19 mouse cellular contexts compared by ENCODE assay signal in the genomic region with DNA sequence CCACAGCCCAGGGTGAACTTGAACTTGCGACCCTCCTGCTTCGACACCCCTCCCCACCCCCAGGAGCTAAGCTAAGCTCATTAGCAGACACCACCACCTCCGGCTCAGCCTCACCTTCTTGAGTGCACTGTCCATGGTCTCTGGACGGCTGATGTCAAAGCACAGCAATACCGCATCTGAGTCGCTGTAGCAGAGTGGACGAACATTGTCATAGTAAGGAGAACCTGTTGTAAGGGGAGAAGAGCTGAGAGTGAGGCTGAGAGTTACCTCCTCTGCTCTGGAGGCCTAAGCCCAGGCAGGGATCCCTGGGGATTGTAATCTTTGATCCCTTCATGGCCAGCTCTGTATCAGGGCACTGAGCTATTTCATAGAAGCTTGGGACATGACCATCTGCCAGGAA. TPM values are rescaled to one million over a fixed set of nuclear protein-coding genes. Genes with fewer than 3 reads are reported as not detected.
DNase-seq lines count a peak whose midpoint lies in the region; ATAC-seq and TF ChIP-seq lines count a peak whose summit lies in the region.
"Had no signal": no experiment of that assay in that cellular context is flagged by ENCODE, and none has a peak within 500 bp of the region (broad histone marks: within the 10 kb centered on the region; RNA-seq: fewer than 3 reads in every experiment).

No protein-coding gene starts in this region.

- no peak overlapping the region for H3K27ac ChIP-seq in forebrain, embryonic 12.5 days
- H3K27ac ChIP-seq in forebrain, embryonic 16.5 days (ENCODE audit: low read length): no peak overlapping the region
- peak overlapping the region; percentile 78 for H3K27ac ChIP-seq in midbrain, embryonic 10.5 days (replicated peaks)
- H3K27ac ChIP-seq: embryonic facial prominence, embryonic 12.5 days had no signal

- peak overlapping the region; percentile 59; the same call in 1 of the 2 replicates for H3K9ac ChIP-seq in forebrain, embryonic 12.5 days
- peak overlapping the region; percentile 53 for H3K9ac ChIP-seq in forebrain, embryonic 16.5 days (replicated peaks; ENCODE audit: low read depth, low read length)
- H3K9ac ChIP-seq: embryonic facial prominence, embryonic 12.5 days had no signal

- H3K79me2 ChIP-seq in myocyte (ENCODE audit: control insufficient read depth, insufficient read depth): no peaks in the 10 kb centered on the region

- H3K36me3 ChIP-seq in forebrain, embryonic 12.5 days (replicated peaks): no peaks in the 10 kb centered on the region
- H3K36me3 ChIP-seq in forebrain, embryonic 16.5 days (ENCODE audit: control insufficient read depth, insufficient read depth): no peaks in the 10 kb centered on the region
- peaks cover 43% of the 10 kb centered on the region for H3K36me3 ChIP-seq in midbrain, embryonic 10.5 days
- peaks cover 6% of the 10 kb centered on the region for H3K36me3 ChIP-seq in myocyte (ENCODE audit: control insufficient read depth, insufficient read depth)
- H3K36me3 ChIP-seq: embryonic facial prominence, embryonic 12.5 days had no signal

- peaks cover 43% of the 10 kb centered on the region for H3K4me1 ChIP-seq in forebrain, embryonic 12.5 days
- peaks cover 35% of the 10 kb centered on the region for H3K4me1 ChIP-seq in forebrain, embryonic 16.5 days (replicated peaks; ENCODE audit: control insufficient read depth, insufficient read depth, low read length)
- peaks cover 48% of the 10 kb centered on the region for H3K4me1 ChIP-seq in midbrain, embryonic 10.5 days

- no peak overlapping the region for H3ac ChIP-seq in myocyte (ENCODE audit: control insufficient read depth, insufficient read length)

- no peak overlapping the region for H3K4me3 ChIP-seq in forebrain, embryonic 12.5 days (replicated peaks)
- no peak overlapping the region for H3K4me3 ChIP-seq in forebrain, embryonic 16.5 days (replicated peaks; ENCODE audit: low read length)
- H3K4me3 ChIP-seq in midbrain, embryonic 10.5 days: peak overlapping the region; percentile 72; the same call in 1 of the 2 replicates
- H3K4me3 ChIP-seq in myocyte: no peak overlapping the region
- H3K4me3 ChIP-seq: embryonic facial prominence, embryonic 12.5 days had no signal

- TF ChIP-seq POLR2A in myocyte (IDR thresholded peaks at IDR 0.05; ENCODE audit: insufficient read length, low read depth): no peak

- peak overlapping the region; percentile 94; the same call in 1 of the 2 replicates for H3K4me2 ChIP-seq in forebrain, embryonic 12.5 days
- H3K4me2 ChIP-seq in forebrain, embryonic 16.5 days (ENCODE audit: low read length): peak overlapping the region; percentile 91; the same call in 1 of the 2 replicates
- no peak overlapping the region for H3K4me2 ChIP-seq in myocyte (ENCODE audit: low read depth)
- H3K4me2 ChIP-seq: embryonic facial prominence, embryonic 12.5 days; heart, embryonic 11.5 days had no signal

- WGBS in forebrain, embryonic 12.5 days: 85% methylated on average over 7 of the region's 7 CpGs
- WGBS in forebrain, embryonic 16.5 days: 89% methylated on average over 7 of the region's 7 CpGs
- 74% methylated on average over 7 of the region's 7 CpGs for WGBS in midbrain, embryonic 10.5 days

- H3K9me3 ChIP-seq in forebrain, embryonic 12.5 days: no peaks in the 10 kb centered on the region
- H3K9me3 ChIP-seq in forebrain, embryonic 16.5 days (ENCODE audit: control insufficient read depth, low read length): no peaks in the 10 kb centered on the region
- H3K9me3 ChIP-seq in midbrain, embryonic 10.5 days (replicated peaks): no peaks in the 10 kb centered on the region
- H3K9me3 ChIP-seq: embryonic facial prominence, embryonic 12.5 days; G1E had no signal

- no peak for ATAC-seq in forebrain, embryonic 12.5 days (ENCODE audit: low FRiP score)
- no peak for ATAC-seq in forebrain, embryonic 16.5 days
- ATAC-seq in megakaryocyte progenitor cell, adult 5-6 weeks (replicated peaks; ENCODE audit: poor library complexity): no peak
- ATAC-seq: CD4-positive, CD25-positive, alpha-beta regulatory T cell, adult 4 months had no signal

- no peak for DNase-seq in midbrain, embryonic 10.5 days (ENCODE audit: low spot score)
- DNase-seq in adrenal gland, postnatal 25 days: no peak
- no peak for DNase-seq in gastrocnemius, postnatal 25 days
- DNase-seq: cerebellum, adult 11-12 months; cerebellum, postnatal 36 days; heart, postnatal 14 days; kidney, adult 9 months; kidney, postnatal 4 days; lung, adult 2 months; thymus, postnatal 14 days had no signal

- H3K27me3 ChIP-seq in forebrain, embryonic 12.5 days: peaks cover 56% of the 10 kb centered on the region
- no peaks in the 10 kb centered on the region for H3K27me3 ChIP-seq in forebrain, embryonic 16.5 days (replicated peaks; ENCODE audit: control insufficient read depth, insufficient read depth, low read length)
- H3K27me3 ChIP-seq in midbrain, embryonic 10.5 days (ENCODE audit: low read depth, poor library complexity, severe bottlenecking): peaks cover 47% of the 10 kb centered on the region
- H3K27me3 ChIP-seq in myocyte (ENCODE audit: control insufficient read depth, insufficient read depth, insufficient read length): no peaks in the 10 kb centered on the region

TF ChIP-seq in myocyte, 11 proteins besides CTCF, POLR2A, EP300 and RAD21:
- no peak for TF ChIP-seq TCF3 (IDR thresholded peaks at IDR 0.05; ENCODE audit: insufficient read length, low read depth)
- TF ChIP-seq CEBPB (IDR thresholded peaks at IDR 0.05; ENCODE audit: insufficient read depth, poor library complexity, severe bottlenecking): peak; percentile 65; the same call in 1 of the 2 replicates

RNA-seq across cellular contexts. Expression of a gene that starts 3.5 kb away (rescaled TPM):
- polyA plus RNA-seq in forebrain, embryonic 12.5 days (2016; fragmentation: Nextera tagmentation; extraction: Ambion mirVana): 3.9 TPM in 2 replicates
- 15.5 and 16.4 TPM in 2 replicates for polyA plus RNA-seq in forebrain, embryonic 16.5 days (2015; fragmentation: Nextera tagmentation; extraction: Ambion mirVana)
- 7.1 and 9.8 TPM in 2 replicates for polyA plus RNA-seq in midbrain, embryonic 10.5 days (2016; fragmentation: Nextera tagmentation; extraction: Ambion mirVana)
- 14.4 TPM for polyA plus RNA-seq in myocyte (2012; fragmentation: generic; extraction: Trizol)
- 1.5 TPM in 2 replicates for total RNA-seq in adrenal gland, postnatal 25 days (2021)
- 1 to 10 TPM in 1 of 2 experiments, under 1 TPM in 1; 0.40 to 1.0 TPM for total RNA-seq in gastrocnemius, postnatal 25 days (2021)
- 1.1 and 1.7 TPM in 2 replicates for total RNA-seq in megakaryocyte progenitor cell, adult 5-6 weeks (2015)
- total RNA-seq in megakaryocyte progenitor cell, adult 5-6 weeks (2017): 3.3 and 3.5 TPM in 2 replicates

RNA-seq across cellular contexts. Expression of a gene that starts 11.0 kb away (rescaled TPM):
- 23.9 and 24.1 TPM in 2 replicates for polyA plus RNA-seq in forebrain, embryonic 12.5 days (2016; fragmentation: Nextera tagmentation; extraction: Ambion mirVana)
- 17.6 and 25.5 TPM in 2 replicates for polyA plus RNA-seq in forebrain, embryonic 16.5 days (2015; fragmentation: Nextera tagmentation; extraction: Ambion mirVana)
- 27.2 and 30.8 TPM in 2 replicates for polyA plus RNA-seq in midbrain, embryonic 10.5 days (2016; fragmentation: Nextera tagmentation; extraction: Ambion mirVana)
- 102 TPM for polyA plus RNA-seq in myocyte (2012; fragmentation: generic; extraction: Trizol)
- 76.1 and 88.7 TPM in 2 replicates for total RNA-seq in adrenal gland, postnatal 25 days (2021)
- 10 to 100 TPM; 53.1 to 56.8 TPM for total RNA-seq in gastrocnemius, postnatal 25 days (2021)
- total RNA-seq in megakaryocyte progenitor cell, adult 5-6 weeks (2015): 22.1 and 25.0 TPM in 2 replicates
- total RNA-seq in megakaryocyte progenitor cell, adult 5-6 weeks (2017): 88.0 and 121 TPM in 2 replicates

RNA-seq across cellular contexts. Expression of a gene that starts 34.3 kb away (rescaled TPM):
- polyA plus RNA-seq in forebrain, embryonic 12.5 days (2016; fragmentation: Nextera tagmentation; extraction: Ambion mirVana): 1.5 and 1.7 TPM in 2 replicates
- 2.9 and 4.2 TPM in 2 replicates for polyA plus RNA-seq in forebrain, embryonic 16.5 days (2015; fragmentation: Nextera tagmentation; extraction: Ambion mirVana)
- 1.3 and 1.5 TPM in 2 replicates for polyA plus RNA-seq in midbrain, embryonic 10.5 days (2016; fragmentation: Nextera tagmentation; extraction: Ambion mirVana)
- 2.4 TPM for polyA plus RNA-seq in myocyte (2012; fragmentation: generic; extraction: Trizol)
- 0.21 TPM in 1 of 2 replicates, not detected in the other for total RNA-seq in adrenal gland, postnatal 25 days (2021)
- not detected for total RNA-seq in gastrocnemius, postnatal 25 days (2021)
- not detected in 2 replicates for total RNA-seq in megakaryocyte progenitor cell, adult 5-6 weeks (2015)
- not detected in 2 replicates for total RNA-seq in megakaryocyte progenitor cell, adult 5-6 weeks (2017)
- total RNA-seq: liver, adult 2 months had no signal
- polyA plus RNA-seq: CD4-positive, CD25-positive, alpha-beta regulatory T cell, adult 4 months; G1E; liver, adult 2 months had no signal

RNA-seq across cellular contexts. Expression of a gene that starts 43.1 kb away (rescaled TPM):
- 77.1 and 80.4 TPM in 2 replicates for polyA plus RNA-seq in forebrain, embryonic 12.5 days (2016; fragmentation: Nextera tagmentation; extraction: Ambion mirVana)
- polyA plus RNA-seq in forebrain, embryonic 16.5 days (2015; fragmentation: Nextera tagmentation; extraction: Ambion mirVana): 138 and 168 TPM in 2 replicates
- 36.1 and 50.9 TPM in 2 replicates for polyA plus RNA-seq in midbrain, embryonic 10.5 days (2016; fragmentation: Nextera tagmentation; extraction: Ambion mirVana)
- polyA plus RNA-seq in myocyte (2012; fragmentation: generic; extraction: Trizol): 80.8 TPM
- total RNA-seq in adrenal gland, postnatal 25 days (2021): 12.6 and 14.3 TPM in 2 replicates
- total RNA-seq in gastrocnemius, postnatal 25 days (2021): 1 to 10 TPM; 3.4 to 4.1 TPM
- not detected in 2 replicates for total RNA-seq in megakaryocyte progenitor cell, adult 5-6 weeks (2015)
- total RNA-seq in megakaryocyte progenitor cell, adult 5-6 weeks (2017): not detected in 2 replicates
- polyA plus RNA-seq: CD4-positive, CD25-positive, alpha-beta regulatory T cell, adult 4 months had no signal

RNA-seq across cellular contexts. Expression of a gene that starts 54.3 kb away (rescaled TPM):
- polyA plus RNA-seq in forebrain, embryonic 12.5 days (2016; fragmentation: Nextera tagmentation; extraction: Ambion mirVana): 6.2 and 8.5 TPM in 2 replicates
- polyA plus RNA-seq in forebrain, embryonic 16.5 days (2015; fragmentation: Nextera tagmentation; extraction: Ambion mirVana): 3.7 and 5.7 TPM in 2 replicates
- polyA plus RNA-seq in midbrain, embryonic 10.5 days (2016; fragmentation: Nextera tagmentation; extraction: Ambion mirVana): 15.2 and 16.4 TPM in 2 replicates
- 52.9 TPM for polyA plus RNA-seq in myocyte (2012; fragmentation: generic; extraction: Trizol)
- total RNA-seq in adrenal gland, postnatal 25 days (2021): 7.0 and 7.4 TPM in 2 replicates
- total RNA-seq in gastrocnemius, postnatal 25 days (2021): 1 to 10 TPM; 2.7 to 3.5 TPM
- total RNA-seq in megakaryocyte progenitor cell, adult 5-6 weeks (2015): 45.2 and 50.0 TPM in 2 replicates
- 35.5 and 62.3 TPM in 2 replicates for total RNA-seq in megakaryocyte progenitor cell, adult 5-6 weeks (2017)
